Mouse (Mus musculus): ENCODE data around the gene Fmo2. TPM values are rescaled to one million over a fixed set of nuclear protein-coding genes. Genes with fewer than 3 reads are reported as not detected.
A peak's percentile ranks its signal among the peaks of the same experiment; 100 is the strongest.

Gene Fmo2
- total RNA-seq (2022), result 10 to 100 TPM; 39.6 to 65.4 (median 54.4) TPM

DNA sequence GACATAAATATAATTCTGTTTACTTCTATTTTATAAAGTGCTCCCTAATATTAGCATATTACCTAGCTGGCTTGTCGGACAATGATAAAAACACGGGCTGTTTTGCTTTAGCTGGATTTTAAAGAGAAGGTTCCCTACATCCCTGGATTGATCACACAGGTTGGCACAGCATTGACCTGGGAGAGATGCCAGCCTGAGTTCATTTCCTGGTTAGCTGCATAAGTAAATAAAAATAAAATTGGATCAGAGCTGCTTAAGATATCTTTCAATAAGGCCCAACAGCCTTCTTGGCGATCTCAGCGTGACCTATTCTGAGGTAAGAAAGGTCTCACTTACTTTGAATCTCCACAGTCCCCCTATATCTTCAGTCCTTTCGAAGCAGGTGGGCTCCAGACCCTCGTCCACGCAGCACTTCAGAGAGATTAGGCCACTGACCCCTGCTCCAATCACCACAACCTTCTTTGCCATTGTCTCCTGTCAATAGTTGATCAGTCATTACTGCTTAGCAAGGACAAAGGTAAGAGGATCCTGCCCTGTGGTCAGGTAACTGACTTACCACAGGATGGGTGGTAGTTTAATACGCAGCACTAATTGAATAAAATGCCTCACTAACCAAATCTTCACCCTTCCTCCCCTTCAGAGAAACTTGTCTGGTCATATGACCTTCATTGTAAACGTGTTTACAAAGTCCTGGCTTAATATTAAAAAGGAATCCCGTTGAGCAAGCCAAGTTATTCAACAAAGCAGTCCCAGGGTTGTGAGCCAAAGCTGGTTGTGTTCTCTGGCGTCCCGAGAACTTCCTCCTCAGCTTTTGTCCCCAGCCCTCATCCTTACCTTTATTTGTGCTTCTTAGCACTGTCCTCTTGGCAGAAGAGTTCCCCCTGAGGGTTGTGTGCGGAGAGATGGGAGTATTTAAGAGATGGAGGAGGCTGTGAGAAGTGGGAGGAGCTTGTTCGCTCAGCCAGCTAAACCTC lies at the start of gene Fmo2:
Gene Fmo2, minus strand, starts transcription at position 889 of the 974 bp plus-strand sequence.
- peak; percentile 71 for DNase-seq (ENCODE audit: low spot score)

GRCm38 (mm10) chr1:162947934-162948333 lies 49.4 kb upstream of the Fmo2 start:
- no peak for DNase-seq (ENCODE audit: low spot score)

DNA sequence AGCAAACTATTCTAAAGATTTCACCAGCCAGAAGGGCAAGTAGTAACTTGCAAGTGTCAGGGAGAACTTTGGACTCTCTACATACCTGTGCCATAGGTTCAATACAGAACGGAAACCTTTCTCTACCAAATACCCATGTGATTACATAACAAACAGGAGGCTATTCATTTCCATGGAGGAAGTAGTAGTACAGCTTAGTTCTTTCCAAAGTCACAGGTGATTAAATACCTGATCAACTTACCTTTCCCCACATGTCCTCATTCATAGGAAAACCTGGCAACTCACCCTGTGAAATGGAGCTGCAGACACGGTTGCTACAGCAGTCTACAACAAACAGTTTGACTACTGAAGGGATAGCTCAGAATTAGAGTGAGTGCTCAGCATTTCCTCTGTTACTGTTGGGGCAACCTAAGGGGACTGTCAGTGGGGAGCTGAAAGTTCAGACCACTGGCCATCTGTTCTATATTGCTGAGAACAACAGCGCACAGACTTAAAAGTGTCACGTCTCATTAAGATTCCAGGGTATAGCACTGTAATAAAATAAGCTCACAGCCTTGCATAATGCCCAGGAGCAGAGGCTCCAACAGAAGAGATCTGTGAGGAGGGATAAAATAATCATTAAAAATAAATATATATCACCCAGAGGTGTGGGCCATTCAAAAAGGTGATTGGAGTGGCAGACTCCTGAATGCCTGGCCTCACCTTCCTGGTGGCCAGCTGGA lies 48.5 kb upstream of the Fmo2 start:
- DNase-seq (ENCODE audit: low spot score), result no peak

DNA sequence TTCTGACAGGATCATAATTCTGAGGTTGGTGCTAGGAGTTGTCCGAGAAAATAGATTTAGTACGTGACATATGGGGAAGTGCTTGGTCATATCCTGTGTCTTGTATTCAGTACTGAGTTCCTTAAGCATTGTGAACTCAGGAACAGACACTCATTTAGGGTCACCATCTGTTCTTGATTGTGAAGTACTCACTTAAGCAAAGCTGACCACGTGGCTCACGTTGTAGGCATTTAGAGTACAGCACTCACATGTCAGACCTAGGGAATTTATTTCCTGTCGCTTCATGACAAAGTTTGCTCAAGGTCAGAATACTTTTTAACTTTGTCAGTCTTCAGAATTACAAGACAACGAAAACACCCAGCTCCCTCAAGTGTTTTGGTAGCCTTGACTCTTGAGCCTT lies 45.2 kb upstream of the Fmo2 start:
- DNase-seq (ENCODE audit: low spot score), result no peak

DNA sequence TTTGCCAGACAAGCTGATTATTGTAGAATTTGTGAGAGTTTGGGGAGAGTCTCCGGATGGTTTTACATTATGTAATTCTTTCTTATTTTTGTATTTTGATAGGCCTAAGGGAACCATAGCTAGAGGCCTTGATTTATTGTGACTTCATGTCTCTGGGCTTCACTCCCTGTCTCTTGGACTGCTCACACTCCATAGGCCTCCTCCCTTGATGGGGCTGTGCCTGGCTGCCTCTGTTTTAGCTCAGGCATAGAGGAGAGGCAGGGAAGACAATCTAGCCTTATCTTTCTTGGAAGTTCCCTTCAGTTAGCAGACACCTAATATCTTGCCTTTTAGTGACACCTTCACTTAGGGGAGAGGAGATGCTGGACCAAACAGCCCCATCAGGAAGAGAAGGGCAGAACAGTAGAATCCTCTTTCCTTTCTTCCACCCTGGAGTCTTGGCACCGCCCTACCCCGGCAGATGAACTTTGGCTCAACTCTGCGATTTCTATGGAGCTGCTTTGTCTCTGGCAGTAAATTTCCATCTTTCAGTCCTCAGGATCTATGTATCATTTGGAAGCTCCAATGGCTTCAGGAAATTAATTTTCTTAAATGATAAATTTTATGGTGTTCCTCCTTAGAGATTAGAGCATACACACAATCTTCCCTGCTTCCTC lies 40.3 kb upstream of the Fmo2 start:
- DNase-seq (ENCODE audit: low spot score), result peak; percentile 35

- DNase-seq (ENCODE audit: low spot score), result no peak
These were observed 39.6 kb upstream of the Fmo2 start for GRCm38 (mm10) chr1:162937970-162938695.

DNA sequence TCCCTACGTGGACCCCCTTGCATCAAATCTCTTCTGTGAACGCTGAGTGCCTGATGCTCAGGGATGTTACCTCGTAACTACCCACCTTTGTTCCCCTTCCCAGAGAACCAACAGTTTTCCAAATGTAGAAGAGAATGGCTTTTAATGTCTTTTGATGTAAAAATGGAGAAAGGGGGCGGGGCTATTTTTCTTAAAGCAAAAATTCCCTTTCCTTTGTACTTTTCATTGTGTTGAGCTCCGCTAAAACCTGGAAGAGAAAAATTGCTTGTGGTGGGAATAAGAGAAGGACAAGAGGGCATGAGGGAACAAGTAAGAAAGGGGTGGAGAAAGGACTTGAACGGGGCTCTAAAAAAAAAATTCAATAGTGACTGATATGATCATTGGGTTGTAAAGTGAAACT lies 38.9 kb upstream of the Fmo2 start, which contains the start of gene Fmo6:
Gene Fmo6, minus strand, starts transcription at position 101 of the 400 bp plus-strand sequence.
- no peak for DNase-seq (ENCODE audit: low spot score)

DNA sequence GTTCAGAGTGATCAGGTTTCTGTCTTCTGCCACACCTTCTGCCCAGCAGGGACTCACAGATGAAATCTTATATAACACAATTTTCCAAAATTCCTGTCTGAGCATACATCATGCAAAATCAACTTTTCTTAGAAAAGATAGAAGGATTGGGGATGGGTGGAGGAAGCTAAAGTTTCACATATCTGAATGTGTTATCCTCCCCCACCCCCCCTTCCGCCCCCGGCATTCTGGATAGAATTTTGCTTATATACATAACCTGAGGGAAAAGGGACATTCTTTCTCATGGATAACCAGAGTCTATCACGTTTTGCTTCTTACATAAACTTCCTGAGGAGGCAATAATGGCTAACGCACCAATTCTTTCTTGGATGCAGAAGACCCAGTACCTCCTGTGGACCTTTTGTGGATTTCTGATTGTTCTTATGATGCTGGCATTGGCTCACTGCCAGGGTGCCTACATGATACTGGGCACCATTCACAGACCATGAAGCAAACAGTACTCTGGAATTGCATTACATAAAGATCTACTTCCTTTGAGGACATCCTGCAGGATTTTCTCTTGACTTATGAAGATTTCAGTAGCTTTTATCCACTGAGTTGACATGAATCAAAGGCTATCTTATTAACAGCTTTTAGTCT lies 36.0 kb upstream of the Fmo2 start:
- DNase-seq (ENCODE audit: low spot score), result no peak

- no peak for DNase-seq (ENCODE audit: low spot score)
These were observed 33.9 kb upstream of the Fmo2 start for GRCm38 (mm10) chr1:162932386-162932785.

GRCm38 (mm10) chr1:162931880-162932279 lies 33.4 kb upstream of the Fmo2 start:
- no peak for DNase-seq (ENCODE audit: low spot score)

DNA sequence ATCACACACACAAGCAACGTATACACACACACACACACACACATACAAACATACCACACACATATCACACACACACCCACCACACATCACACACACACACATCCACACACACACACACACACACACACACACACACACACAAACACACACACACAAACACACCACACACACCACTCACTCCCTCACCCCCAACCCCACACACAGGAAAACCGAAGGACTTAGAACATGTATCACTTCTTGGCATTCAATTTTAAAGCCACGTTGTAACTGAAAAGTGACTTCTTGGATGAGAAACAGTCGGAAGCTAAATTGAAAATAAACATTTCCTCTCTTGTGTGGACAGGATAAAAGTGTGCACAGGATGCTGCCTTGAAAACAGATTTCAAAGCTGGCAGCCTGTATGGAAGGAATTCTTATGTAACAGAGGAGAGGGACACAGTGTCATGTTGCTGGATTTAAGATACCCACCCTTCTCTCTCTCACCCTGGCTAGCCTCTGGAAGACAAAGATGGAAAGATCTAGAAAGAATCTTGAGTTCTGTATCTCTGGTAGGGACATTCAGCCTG lies 32.9 kb upstream of the Fmo2 start:
- peak; percentile 68 for DNase-seq (ENCODE audit: low spot score)

DNA sequence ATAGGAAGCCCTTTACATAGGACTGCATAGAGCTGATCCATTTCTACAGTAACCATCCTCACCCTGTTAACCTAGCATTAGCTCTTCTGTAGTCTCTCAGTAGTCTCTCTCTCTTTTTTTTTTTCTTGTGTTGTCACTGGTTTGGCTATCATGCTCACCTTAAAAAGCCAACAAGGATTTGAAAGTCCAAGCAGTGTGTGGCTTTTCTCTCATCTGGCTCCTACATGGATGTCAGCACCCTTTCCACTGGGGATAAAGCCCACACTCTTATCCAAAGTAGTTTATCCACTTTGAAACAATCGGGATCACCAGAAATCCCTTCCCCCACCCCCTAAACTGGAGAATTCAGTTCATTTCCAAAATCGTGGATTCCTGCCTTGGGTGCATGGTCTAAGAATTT lies 32.1 kb upstream of the Fmo2 start:
- DNase-seq (ENCODE audit: low spot score), result no peak

DNA sequence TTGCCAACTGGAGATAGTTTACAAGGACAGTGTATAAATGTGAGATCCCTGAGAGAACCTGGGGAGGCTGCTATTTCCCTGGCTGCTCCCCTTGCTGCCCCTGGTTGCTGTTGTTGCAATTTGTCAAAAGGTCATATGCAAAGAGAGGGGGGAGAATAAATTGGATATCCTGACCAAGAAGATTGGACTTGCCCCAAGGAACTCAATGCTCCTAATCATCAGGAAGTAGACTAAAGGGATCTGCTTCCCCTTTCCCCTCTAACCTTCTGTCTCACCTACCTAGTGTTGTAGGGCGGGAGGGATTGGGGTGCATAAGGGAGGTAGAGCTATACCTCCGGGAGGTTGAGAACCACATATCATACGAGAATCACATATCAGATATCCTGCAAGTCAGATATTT lies 30.6 kb upstream of the Fmo2 start:
- no peak for DNase-seq (ENCODE audit: low spot score)

- no peak for DNase-seq (ENCODE audit: low spot score)
These were observed 26.6 kb upstream of the Fmo2 start for GRCm38 (mm10) chr1:162925121-162925520.

DNA sequence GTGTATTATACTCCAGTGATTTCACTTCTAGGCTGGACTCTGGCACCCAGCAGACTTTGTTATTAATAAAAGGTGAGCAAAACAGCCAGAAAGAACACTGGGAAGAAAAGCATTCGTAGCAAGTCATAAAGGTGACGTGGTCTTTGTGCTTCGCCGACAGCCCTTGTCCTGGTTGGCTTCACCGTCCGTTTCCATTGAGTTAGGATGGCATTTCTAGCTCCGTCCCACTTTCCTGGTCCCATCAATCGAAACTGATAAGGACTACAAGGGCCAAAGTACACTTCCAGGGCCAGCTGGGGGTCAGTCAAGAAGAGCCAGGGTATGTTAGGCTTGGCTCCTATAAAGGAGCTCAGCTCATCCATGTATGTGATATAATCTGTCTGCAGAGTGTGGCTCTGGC lies 18.1 kb upstream of the Fmo2 start:
- no peak for DNase-seq (ENCODE audit: low spot score)

DNA sequence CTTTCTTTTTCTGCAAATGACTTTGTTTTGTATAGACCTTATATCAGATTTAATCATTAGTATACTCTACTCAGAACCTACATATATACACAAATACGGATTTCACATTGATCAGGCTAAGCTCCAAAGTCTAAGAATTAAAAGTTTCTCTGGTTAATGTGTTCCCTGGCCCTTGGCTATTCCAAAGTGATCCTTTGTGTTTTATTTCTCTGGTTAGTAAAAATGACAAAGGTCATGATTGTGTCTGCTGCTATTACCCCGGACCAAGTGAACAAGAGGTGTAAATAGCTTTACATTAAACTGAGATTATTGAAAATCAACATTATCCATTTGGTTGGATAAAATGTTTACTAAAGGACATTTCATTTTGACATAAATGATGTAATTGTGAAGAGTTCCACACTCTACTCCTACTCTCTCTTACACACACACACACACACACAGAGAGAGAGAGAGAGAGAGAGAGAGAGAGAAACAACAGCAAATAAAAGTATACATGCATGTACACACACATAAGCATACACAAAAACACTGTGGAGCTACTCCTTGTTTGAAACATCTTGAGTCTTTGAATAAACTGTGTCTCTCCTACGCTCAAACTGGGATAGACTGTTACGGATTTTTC lies 16.5 kb upstream of the Fmo2 start:
- no peak for DNase-seq (ENCODE audit: low spot score)

DNA sequence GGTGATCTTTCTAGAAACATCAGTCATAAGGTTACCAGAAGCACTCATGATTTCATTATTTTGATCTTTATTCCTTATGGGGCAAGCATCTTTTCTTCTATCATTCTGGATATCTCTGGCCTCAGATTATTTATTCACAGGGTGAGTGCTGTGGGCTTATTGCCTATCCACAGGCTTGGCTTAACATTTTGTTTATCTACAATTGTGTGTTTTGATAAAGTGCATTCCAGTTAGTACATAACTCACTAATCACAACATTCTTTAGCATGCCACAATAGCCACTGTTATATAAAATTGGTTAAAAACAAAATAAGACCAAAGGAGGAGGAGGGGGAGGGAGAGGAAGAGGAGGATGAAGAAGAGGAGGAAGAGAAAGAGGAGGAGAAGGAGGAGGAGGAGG lies 13.6 kb upstream of the Fmo2 start:
- DNase-seq (ENCODE audit: low spot score), result no peak

- DNase-seq (ENCODE audit: low spot score), result no peak
These were observed 3.4 kb upstream of the Fmo2 start for GRCm38 (mm10) chr1:162901879-162902278.

DNA sequence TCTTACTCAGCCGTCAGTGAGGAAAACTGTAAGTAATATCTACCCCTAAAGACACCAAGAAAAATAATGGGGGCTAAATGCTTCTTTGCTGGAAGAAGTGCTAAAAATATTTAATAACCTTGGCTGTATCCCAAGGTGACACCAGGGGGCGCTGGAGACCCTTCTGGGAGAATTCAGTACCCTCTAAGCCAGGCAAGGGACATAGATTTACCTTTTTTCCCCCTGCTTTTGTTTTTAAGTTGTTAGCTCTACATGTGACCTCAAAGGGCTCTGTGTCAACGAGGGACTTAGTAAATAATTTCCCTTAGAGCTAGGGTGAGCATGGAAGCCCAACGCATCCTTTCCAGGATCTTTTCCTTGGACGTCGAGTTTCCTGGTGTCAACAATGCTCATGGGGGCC lies 2.6 kb downstream of the Fmo2 start:
- peak; percentile 79 for DNase-seq (ENCODE audit: low spot score)

- DNase-seq (ENCODE audit: low spot score), result no peak
These were observed 5.5 kb downstream of the Fmo2 start for GRCm38 (mm10) chr1:162893014-162893413.
